Mouse (Mus musculus) heart, postnatal 0 days (tissue): ENCODE results near the gene Iqce.

Experiments
- CTCF ChIP-seq: IDR thresholded peaks from 2 replicates; pipeline ENCODE4 v1.5.1; 2016; ENCODE audit warnings: antibody characterized with exemption, control low read depth, low read depth
- EP300 ChIP-seq: IDR thresholded peaks from 2 replicates; pipeline ENCODE4 v1.6.1; 2016; ENCODE audit warnings: antibody characterized with exemption, low read depth

DNA sequence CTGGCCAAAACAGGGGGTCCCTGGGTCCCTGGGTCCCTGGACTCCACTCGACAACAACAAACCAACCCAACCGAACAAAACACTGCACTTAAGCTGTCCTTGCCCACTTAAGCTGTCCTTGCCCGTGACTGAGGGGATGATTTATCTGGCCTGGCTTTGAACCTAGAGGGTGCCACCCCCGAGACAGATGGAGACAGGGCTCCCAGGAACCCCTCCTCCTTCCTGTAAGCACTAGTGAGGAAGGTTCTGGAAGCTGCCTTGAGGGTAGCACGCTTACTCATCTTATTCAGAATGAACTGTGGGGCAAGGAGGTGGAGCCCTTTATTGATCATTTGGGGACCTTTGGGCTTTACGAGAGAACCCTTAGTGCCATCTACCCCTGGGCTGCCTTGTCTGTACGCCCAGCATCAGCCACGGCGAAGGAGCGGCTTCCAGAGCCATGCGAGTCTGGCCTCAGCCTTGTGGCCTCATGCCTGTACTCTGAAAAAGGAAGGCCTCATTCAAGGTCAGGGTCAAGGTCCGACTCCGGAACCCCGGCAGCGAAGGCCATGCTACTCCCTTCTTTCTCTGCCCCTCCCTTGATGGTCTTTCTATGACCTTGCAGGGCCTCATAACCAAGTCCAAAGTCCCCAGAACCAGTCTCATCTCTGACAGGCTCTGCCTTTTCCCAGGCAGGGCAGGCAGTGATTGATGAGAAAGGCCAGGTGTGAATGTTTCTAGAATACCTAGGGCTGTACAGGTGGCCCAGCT lies 47.9 kb downstream of the Iqce start:
- TF ChIP-seq EP300 (no peak), CTCF (no peak)
